Mouse (Mus musculus) midbrain, embryonic 10.5 days (tissue): ENCODE measurements around the gene Flot2. TPM values are rescaled to one million over a fixed set of nuclear protein-coding genes. Genes with fewer than 3 reads are reported as not detected.

ENCODE experiments used
- DNase-seq: peaks from one replicate; pipeline ENCODE4 v3.0.0-alpha.2; 2017; ENCODE audit warnings: low spot score
- H3K27ac ChIP-seq: fragments of 300-500 bp; sonication (generic); replicated peaks from 2 replicates; pipeline ENCODE4 v1.5.1; 2016; ENCODE audit warnings: mild to moderate bottlenecking
- H3K27me3 ChIP-seq: fragments of 300-500 bp; sonication (generic); 2 replicates; pipeline ENCODE4 v1.6.1; 2016; ENCODE audit warnings: low read depth, mild to moderate bottlenecking; ENCODE audit not compliant: poor library complexity, severe bottlenecking
- H3K36me3 ChIP-seq: fragments of 300-500 bp; sonication (generic); 2 replicates; pipeline ENCODE4 v1.6.1; 2016; ENCODE audit warnings: mild to moderate bottlenecking, moderate library complexity
- H3K4me1 ChIP-seq: fragments of 300-500 bp; sonication (generic); 2 replicates; pipeline ENCODE4 v1.6.1; 2016
- H3K4me3 ChIP-seq: fragments of 300-500 bp; sonication (generic); 2 replicates; pipeline ENCODE4 v1.5.1; 2016; ENCODE audit warnings: mild to moderate bottlenecking, moderate library complexity
- H3K9me3 ChIP-seq: fragments of 300-500 bp; sonication (generic); replicated peaks from 2 replicates; pipeline ENCODE4 v1.6.1; 2016; ENCODE audit warnings: mild to moderate bottlenecking
- WGBS: fragments of 180-500 bp; shearing (Covaris S2); methylation state at CpG from one replicate; pipeline ENCODE4 v1.1.7; 2016; 5-methylcytosine and 5-hydroxymethylcytosine counted together
- microRNA counts: library from miRNA; unstranded; fragments of <30 nt; microRNA quantifications from one replicate; lab custom pipeline; 2017
- microRNA-seq: library from miRNA; unstranded; fragments of <30 nt; microRNA quantifications from one replicate; pipeline ENCODE4, GENCODE M21; 2017
- polyA plus RNA-seq: library from polyadenylated mRNA; unstranded; fragments of >200 nt; fragmentation: Nextera tagmentation; extraction: Ambion mirVana; gene quantifications from 2 replicates; pipeline ENCODE4 v1.2.1, GENCODE M21; 2016

Flot2 gene
- polyA plus RNA-seq, 1 experiment from 2014 or later, result 75.7 TPM

- Histone ChIP-seq H3K9me3 (no peaks in the 10 kb centered on the region), H3K27ac (peak overlapping the region; percentile 89)
Measured at GRCm38 (mm10) chr11:78094137-78094503, 56.4 kb downstream of the Flot2 start.

DNA sequence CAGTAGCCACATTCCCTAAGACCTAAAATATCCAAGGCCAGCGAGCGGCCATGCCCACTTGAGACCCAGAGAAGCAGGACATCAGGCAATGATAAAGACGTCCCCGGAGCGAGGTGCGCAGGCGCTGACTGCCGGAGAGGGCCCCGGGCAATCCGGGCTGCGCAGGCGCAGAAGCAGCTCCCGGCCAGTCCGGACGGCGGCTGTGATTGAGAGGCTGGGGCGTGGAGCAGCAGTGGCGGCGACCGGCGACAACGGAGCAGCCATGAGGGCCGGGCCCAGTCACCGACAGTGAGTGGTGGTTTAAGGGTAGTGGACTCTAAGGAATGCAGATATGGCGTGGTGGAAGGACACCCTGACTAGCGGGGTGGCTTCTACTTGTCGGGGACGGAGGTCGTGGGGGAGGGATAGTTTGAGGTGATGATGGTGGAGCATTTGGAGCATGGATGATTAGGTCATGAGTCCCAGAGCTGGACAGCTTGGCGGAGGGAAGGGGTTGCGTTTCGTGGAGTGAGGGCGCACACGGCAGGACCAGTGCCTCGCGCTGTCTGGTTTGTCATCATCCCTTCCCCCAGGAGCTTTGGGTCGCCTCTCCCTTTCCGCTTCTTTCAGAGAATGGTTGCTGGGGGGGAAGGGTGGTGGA, 56.9 kb downstream of the Flot2 start, which contains the start of gene Fam222b:
Gene Fam222b (plus strand): TSS at position 157 of the 640 bp plus-strand sequence.
- no peaks in the 10 kb centered on the region for H3K27me3 ChIP-seq
- no peaks in the 10 kb centered on the region for H3K9me3 ChIP-seq
- peak; percentile 95 for DNase-seq
- under 1% methylated on average over 38 of the region's 38 CpGs for WGBS
- peaks cover 8% of the 10 kb centered on the region for H3K36me3 ChIP-seq
- peak within 1 kb of the TSS; percentile 89 for H3K27ac ChIP-seq
- H3K4me1 ChIP-seq, result peaks cover 29% of the 10 kb centered on the region
- H3K4me3 ChIP-seq, result peak within 1 kb of the TSS; percentile 70

More at GRCm38 (mm10) chr11:78094137-78094503, 56.4 kb downstream of the Flot2 start:
- Histone ChIP-seq H3K4me3 (peak overlapping the region; percentile 70), H3K4me1 (peaks cover 29% of the 10 kb centered on the region), H3K27me3 (no peaks in the 10 kb centered on the region), H3K36me3 (peaks cover 5% of the 10 kb centered on the region)
- 58% methylated on average over 11 of the region's 11 CpGs for WGBS
- no peak for DNase-seq

- Histone ChIP-seq H3K4me1 (peaks cover 29% of the 10 kb centered on the region), H3K27me3 (no peaks in the 10 kb centered on the region), H3K4me3 (peak overlapping the region; percentile 70), H3K27ac (peak overlapping the region; percentile 89), H3K9me3 (no peaks in the 10 kb centered on the region), H3K36me3 (peaks cover 11% of the 10 kb centered on the region)
- WGBS, result 36% methylated on average over 5 of the region's 5 CpGs
- DNase-seq, result no peak
Measured at GRCm38 (mm10) chr11:78095144-78095516, 57.4 kb downstream of the Flot2 start.

DNA sequence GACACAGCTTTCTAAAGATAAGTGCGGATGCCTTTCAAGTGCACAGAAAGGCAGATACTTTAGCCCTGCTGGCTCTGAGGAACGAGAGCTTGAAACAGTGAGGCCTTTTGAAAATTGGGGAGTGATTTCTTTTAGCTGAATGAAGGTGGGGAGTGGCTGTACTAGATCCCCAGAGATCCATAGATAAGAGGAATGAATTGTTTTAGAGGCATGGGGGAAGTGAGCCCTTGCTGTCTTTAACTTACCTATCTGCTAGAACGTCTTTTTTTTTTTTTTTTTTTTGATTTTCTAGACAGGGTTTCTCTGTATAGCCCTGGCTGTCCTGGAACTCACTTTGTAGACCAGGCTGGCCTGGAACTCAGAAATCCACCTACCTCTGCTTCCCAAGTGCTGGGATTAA, 59.3 kb downstream of the Flot2 start:
- Histone ChIP-seq H3K36me3 (peaks cover 28% of the 10 kb centered on the region), H3K27ac (no peak overlapping the region), H3K4me3 (peak overlapping the region; percentile 70; the same call in 1 of the 2 replicates), H3K9me3 (no peaks in the 10 kb centered on the region), H3K27me3 (no peaks in the 10 kb centered on the region), H3K4me1 (peaks cover 29% of the 10 kb centered on the region)
- WGBS, result 53% methylated on average over 3 of the region's 3 CpGs
- no peak for DNase-seq

DNA sequence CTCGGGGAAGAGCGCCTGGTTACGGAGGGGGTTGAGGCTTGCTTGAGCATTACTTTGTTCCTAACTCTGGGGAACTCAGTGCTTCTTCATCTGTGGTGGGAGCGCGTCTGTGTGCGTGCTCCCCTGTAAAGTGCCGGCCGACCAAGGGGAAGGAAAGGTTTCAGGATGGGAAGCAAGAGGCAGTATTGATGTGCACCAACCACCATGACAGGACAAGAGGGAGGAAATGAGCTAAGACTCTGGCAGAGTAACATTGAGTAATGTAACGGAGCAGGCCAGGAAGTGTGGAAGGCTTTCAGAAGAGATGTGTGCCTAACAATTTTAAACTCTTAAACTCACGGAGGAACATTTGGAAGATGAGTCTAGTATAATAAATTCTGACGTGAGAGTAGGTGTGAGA, 63.0 kb downstream of the Flot2 start:
- H3K4me1 ChIP-seq, result peaks cover 20% of the 10 kb centered on the region
- H3K27me3 ChIP-seq, result no peaks in the 10 kb centered on the region
- H3K27ac ChIP-seq, result no peak overlapping the region
- no peak overlapping the region for H3K4me3 ChIP-seq
- DNase-seq, result no peak
- WGBS, result 95% methylated on average over 11 of the region's 11 CpGs
- H3K36me3 ChIP-seq, result peaks cover 45% of the 10 kb centered on the region
- H3K9me3 ChIP-seq, result no peaks in the 10 kb centered on the region

GRCm38 (mm10) chr11:78102142-78102541, 64.4 kb downstream of the Flot2 start:
- WGBS, result 92% methylated on average over 5 of the region's 5 CpGs
- no peaks in the 10 kb centered on the region for H3K9me3 ChIP-seq
- no peak overlapping the region for H3K4me3 ChIP-seq
- H3K27ac ChIP-seq, result no peak overlapping the region
- no peak for DNase-seq
- H3K36me3 ChIP-seq, result peaks cover 59% of the 10 kb centered on the region
- no peaks in the 10 kb centered on the region for H3K27me3 ChIP-seq
- H3K4me1 ChIP-seq, result peaks cover 7% of the 10 kb centered on the region; the same call in 1 of the 2 replicates

GRCm38 (mm10) chr11:78102958-78103747, 65.4 kb downstream of the Flot2 start:
- DNase-seq, result no peak
- 73% methylated on average over 5 of the region's 5 CpGs for WGBS
- no peaks in the 10 kb centered on the region for H3K27me3 ChIP-seq
- no peaks in the 10 kb centered on the region for H3K9me3 ChIP-seq
- no peak overlapping the region for H3K27ac ChIP-seq
- peaks cover 69% of the 10 kb centered on the region for H3K36me3 ChIP-seq
- no peaks in the 10 kb centered on the region for H3K4me1 ChIP-seq
- H3K4me3 ChIP-seq, result no peak overlapping the region

DNA sequence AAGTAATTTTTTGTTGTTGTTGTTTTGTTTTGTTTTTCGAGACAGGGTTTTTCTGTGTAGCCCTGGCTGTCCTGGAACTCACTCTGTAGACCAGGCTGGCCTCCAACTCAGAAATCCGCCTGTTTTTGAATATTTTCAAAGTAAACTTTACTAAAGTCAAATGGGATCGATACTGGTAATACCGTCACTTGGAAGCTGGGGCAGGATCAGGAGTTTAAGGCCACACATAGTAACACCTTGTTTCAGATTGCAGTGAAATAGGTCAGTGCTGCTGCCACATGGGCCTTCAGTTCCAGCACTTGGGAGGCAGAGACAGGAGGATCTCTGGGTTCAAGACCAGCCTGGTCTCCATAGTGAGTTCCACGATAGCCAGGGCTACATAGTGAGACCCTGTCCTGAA, 66.8 kb downstream of the Flot2 start:
- 93% methylated on average over 5 of the region's 5 CpGs for WGBS
- Histone ChIP-seq H3K4me1 (no peaks in the 10 kb centered on the region), H3K36me3 (peaks cover 62% of the 10 kb centered on the region), H3K27ac (no peak overlapping the region), H3K9me3 (no peaks in the 10 kb centered on the region), H3K4me3 (no peak overlapping the region), H3K27me3 (no peaks in the 10 kb centered on the region)
- DNase-seq, result no peak

MicroRNA genes within 50 kb of the gene (microRNA counts, 519-probe panel; counts per million panel counts)
- microRNA mmu-miR-144 (lab: Ali Mortazavi, UCI) (not detected), microRNA mmu-miR-451 (lab: Ali Mortazavi, UCI) (not detected)

Small RNA genes within 50 kb of the gene (microRNA-seq; reads per million reads assigned to microRNA genes)
- gene Mir144 (48.2 reads per million, percentile 41 among the genes with 10 or more reads in this experiment), gene Mir451a (not detected), gene Mir451b (not detected)

Other genes with a start within 250 kb of the Flot2 start
- 9.0 and 16.5 TPM in 2 replicates for gene Pipox, start 143.8 kb upstream of the Flot2 start, polyA plus RNA-seq
- gene Sez6, start 107.1 kb upstream of the Flot2 start, polyA plus RNA-seq, result 3.5 and 7.1 TPM in 2 replicates
- gene Phf12, start 55.2 kb upstream of the Flot2 start, polyA plus RNA-seq, result 15.8 and 19.0 TPM in 2 replicates
- 16.7 and 17.7 TPM in 2 replicates for gene Dhrs13, start 5.7 kb upstream of the Flot2 start, polyA plus RNA-seq
- gene Eral1, start 42.5 kb downstream of the Flot2 start, polyA plus RNA-seq, result 39.3 and 39.7 TPM in 2 replicates
- gene Fam222b, start 56.7 kb downstream of the Flot2 start, polyA plus RNA-seq, result 27.6 and 32.8 TPM in 2 replicates
- gene Traf4, start 127.7 kb downstream of the Flot2 start, polyA plus RNA-seq, result 96.3 and 109 TPM in 2 replicates
- gene Nek8, start 138.7 kb downstream of the Flot2 start, polyA plus RNA-seq, result 10.7 and 11.1 TPM in 2 replicates
- gene Tlcd1, start 138.8 kb downstream of the Flot2 start, polyA plus RNA-seq, result 8.8 and 11.1 TPM in 2 replicates
- gene Rpl23a, start 145.7 kb downstream of the Flot2 start, polyA plus RNA-seq, result 953 and 1,066 TPM in 2 replicates
- 75.0 and 83.8 TPM in 2 replicates for gene Rab34, start 150.5 kb downstream of the Flot2 start, polyA plus RNA-seq
- 0.96 and 1.6 TPM in 2 replicates for gene Proca1, start 155.5 kb downstream of the Flot2 start, polyA plus RNA-seq
- gene Sdf2, start 207.8 kb downstream of the Flot2 start, polyA plus RNA-seq, result 51.0 and 52.9 TPM in 2 replicates
- 31.9 and 35.9 TPM in 2 replicates for gene Supt6, start 208.1 kb downstream of the Flot2 start, polyA plus RNA-seq
- 62.8 and 69.7 TPM in 2 replicates for gene 2610507B11Rik, start 223.8 kb downstream of the Flot2 start, polyA plus RNA-seq